15 mouse cellular contexts compared by ENCODE assay signal in genomic region chr2:143752051-143752788, GRCm38 (mm10).
A peak's percentile ranks its signal among the peaks of the same experiment; 100 is the strongest.
DNase-seq lines count a peak whose midpoint lies in the region; ATAC-seq lines count a peak whose summit lies in the region.
"Had no signal": no experiment of that assay in that cellular context is flagged by ENCODE, and none has a peak within 500 bp of the region (broad histone marks: within the 10 kb centered on the region; RNA-seq: fewer than 3 reads in every experiment).

No protein-coding gene starts in this region.

- no peak for ATAC-seq in cerebellum, adult (ENCODE audit: insufficient number of reproducible peaks, low FRiP score, low TSS enrichment)
- ATAC-seq: forebrain, embryonic 14.5 days; intestine, embryonic 16.5 days had no signal

- peak; percentile 18 to 49 for DNase-seq in layer of hippocampus, adult 18-20 months (ENCODE audit: low spot score in 2 of 2)
- no peak for DNase-seq in layer of hippocampus, postnatal 10 days (ENCODE audit: low spot score in 2 of 2)
- DNase-seq in right cerebral cortex, postnatal 25 days, result peak; percentile 36
- DNase-seq in right cerebral cortex, postnatal 10 days (ENCODE audit: low spot score in 2 of 2), result no peak
- peak; percentile 5 for DNase-seq in mesoderm, embryonic 11.5 days (ENCODE audit: low read depth, low spot score)
- no peak for DNase-seq in kidney, adult 9 months
- DNase-seq: cerebellum, adult 9-10 months; gastrocnemius, postnatal 36 days; lung, adult 18-20 months; lung, postnatal 14 days; midbrain, embryonic 14.5 days; right cerebral cortex, postnatal 14 days had no signal

Comparison
In these comparisons a context has a peak if more than half of its experiments do, and no peak if none do; other contexts are left out.
1. DNase-seq: peak in layer of hippocampus, adult 18-20 months (2 of 2), right cerebral cortex, postnatal 25 days (single experiment) and mesoderm, embryonic 11.5 days (single experiment); none in layer of hippocampus, postnatal 10 days (0 of 2), right cerebral cortex, postnatal 10 days (0 of 2) and kidney, adult 9 months (single experiment).